Mouse (Mus musculus): ENCODE data around the gene Ces2f. TPM values are rescaled to one million over a fixed set of nuclear protein-coding genes. Genes with fewer than 3 reads are reported as not detected.

Ces2f gene
- total RNA-seq, 2 experiments from 2014 or later, result 0.10 TPM; not detected in 1

Other genes with a start within 250 kb of the Ces2f start
- not detected for gene Ces2a, start 213.4 kb upstream of the Ces2f start, total RNA-seq (2021)
- gene Ces2b, start 115.8 kb upstream of the Ces2f start, total RNA-seq (2021), result under 1 TPM; 0.15 to 0.17 TPM
- 1 to 10 TPM in 1 of 2 experiments, under 1 TPM in 1; 0.20 to 1.3 TPM for gene Ces2c, start 100.3 kb upstream of the Ces2f start, total RNA-seq (2021)
- gene Ces2e, start 21.1 kb upstream of the Ces2f start, total RNA-seq (2021), result not detected
- under 1 TPM; 0.39 to 0.43 TPM for gene Ces2g, start 14.4 kb downstream of the Ces2f start, total RNA-seq (2021)
- gene Ces2h, start 53.5 kb downstream of the Ces2f start, total RNA-seq (2021), result not detected
- under 1 TPM in 1 of 2 experiments, not detected in 1; 0.38 TPM for gene Ces3a, start 101.2 kb downstream of the Ces2f start, total RNA-seq (2021)
- not detected for gene Ces3b, start 136.4 kb downstream of the Ces2f start, total RNA-seq (2021)
- not detected for gene Ces4a, start 184.4 kb downstream of the Ces2f start, total RNA-seq (2021)
- gene Cbfb, start 223.3 kb downstream of the Ces2f start, total RNA-seq (2021), result 10 to 100 TPM; 45.0 to 53.4 TPM